Mouse (Mus musculus) CH12F3 (cell line): Measurements from ENCODE around the gene Bckdhb.

Experiments
- in situ Hi-C: fragments of 300-500 bp; cut with MboI; formaldehyde crosslinking; loops from 2 replicates; pipeline ENCODE4 v1.14.3; 2020; ENCODE audit warnings: low sequenced_read_pairs

The Bckdhb gene

GRCm38 (mm10) chr9:84094111-84094510 lies 169.2 kb downstream of the Bckdhb start:
- in situ Hi-C loops = no loop called here

- in situ Hi-C loops = no loop called here
Measured at GRCm38 (mm10) chr9:84096484-84097015, 171.6 kb downstream of the Bckdhb start.

DNA sequence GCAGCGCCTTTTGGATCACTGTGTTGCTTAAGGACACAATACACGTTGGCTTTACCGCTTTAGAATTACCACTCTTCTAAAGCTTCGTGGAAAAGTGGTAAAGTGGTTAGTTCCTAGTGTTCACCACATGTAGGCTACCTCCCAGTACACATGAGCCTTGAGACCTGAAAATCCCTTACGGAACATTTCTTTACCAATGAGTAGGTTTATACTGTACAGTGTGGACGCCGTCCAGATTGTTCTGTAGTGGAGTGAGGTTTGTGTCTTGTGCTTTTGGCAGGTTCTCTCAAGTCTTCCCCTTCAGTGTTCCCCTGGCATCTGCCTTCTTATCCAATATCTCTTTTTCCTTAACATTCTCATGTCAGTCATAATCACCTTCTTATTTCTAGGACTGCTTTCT lies 178.4 kb downstream of the Bckdhb start:
- in situ Hi-C loops = no loop called here

DNA sequence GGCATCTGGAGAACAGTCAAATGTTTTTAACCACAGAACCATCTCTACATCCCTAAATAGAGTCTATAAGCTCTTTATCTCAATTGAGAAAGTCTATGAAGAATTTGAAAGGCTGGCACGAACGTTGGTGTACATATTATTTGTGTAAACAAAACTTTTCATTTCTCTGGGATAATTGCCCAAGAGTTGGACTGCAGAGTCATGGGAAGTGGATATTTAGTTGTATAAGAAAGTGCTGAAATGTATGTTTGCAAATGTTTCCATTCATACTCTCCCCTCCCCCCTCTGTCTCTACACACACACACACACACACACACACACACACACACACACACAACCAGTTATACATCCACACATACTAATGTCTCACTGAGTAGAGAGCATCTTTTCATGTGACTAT lies 181.5 kb downstream of the Bckdhb start:
- in situ Hi-C loops = no loop called here

GRCm38 (mm10) chr9:84107045-84107813 lies 182.3 kb downstream of the Bckdhb start:
- in situ Hi-C loops = no loop called here

GRCm38 (mm10) chr9:84108534-84108933 lies 183.6 kb downstream of the Bckdhb start:
- in situ Hi-C loops = no loop called here

- in situ Hi-C loops = no loop called here
Measured at GRCm38 (mm10) chr9:84109777-84110478, 185.0 kb downstream of the Bckdhb start.

DNA sequence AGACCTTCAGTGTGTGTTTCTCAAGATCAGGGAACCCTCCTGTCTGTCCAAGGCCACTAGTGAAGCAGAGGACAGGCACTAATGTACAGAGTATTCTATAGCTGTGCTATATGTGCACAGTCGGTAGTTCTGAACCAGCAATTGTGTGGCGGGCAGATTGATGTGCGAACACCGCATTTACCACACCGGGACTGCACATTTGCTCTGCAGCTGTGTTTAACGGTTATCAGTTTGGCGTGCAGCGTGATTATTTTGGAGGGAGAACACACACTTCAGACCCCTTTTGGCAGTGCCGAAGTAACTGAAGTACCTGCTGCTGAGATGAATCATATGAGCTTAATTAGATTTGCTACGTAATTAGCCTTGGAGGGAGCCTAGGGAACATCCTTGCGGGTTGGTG lies 185.7 kb downstream of the Bckdhb start:
- in situ Hi-C loops = no loop called here

GRCm38 (mm10) chr9:84112319-84112718 lies 187.4 kb downstream of the Bckdhb start:
- in situ Hi-C loops = no loop called here

- in situ Hi-C loops = no loop called here
Measured at GRCm38 (mm10) chr9:84112842-84113568, 188.1 kb downstream of the Bckdhb start.

DNA sequence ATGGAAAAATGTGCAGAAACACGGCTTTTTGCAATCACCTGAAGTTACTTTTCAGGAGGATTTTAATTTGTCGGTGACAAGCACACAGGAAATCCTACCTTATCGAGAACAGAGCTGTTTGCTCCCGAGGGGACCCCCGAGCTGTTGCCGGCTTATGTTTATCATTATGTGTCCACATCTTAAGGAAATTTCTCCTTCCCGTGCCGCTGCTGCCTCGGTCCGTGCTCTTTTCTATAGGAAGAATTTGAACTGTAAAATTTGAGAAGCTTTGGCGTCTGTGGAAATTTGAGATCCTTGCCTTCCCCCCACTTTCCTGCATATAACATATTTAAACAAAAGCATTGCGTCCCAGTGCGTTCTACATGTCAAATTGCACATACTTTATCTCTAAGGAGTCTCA lies 189.3 kb downstream of the Bckdhb start:
- in situ Hi-C loops = no loop called here

DNA sequence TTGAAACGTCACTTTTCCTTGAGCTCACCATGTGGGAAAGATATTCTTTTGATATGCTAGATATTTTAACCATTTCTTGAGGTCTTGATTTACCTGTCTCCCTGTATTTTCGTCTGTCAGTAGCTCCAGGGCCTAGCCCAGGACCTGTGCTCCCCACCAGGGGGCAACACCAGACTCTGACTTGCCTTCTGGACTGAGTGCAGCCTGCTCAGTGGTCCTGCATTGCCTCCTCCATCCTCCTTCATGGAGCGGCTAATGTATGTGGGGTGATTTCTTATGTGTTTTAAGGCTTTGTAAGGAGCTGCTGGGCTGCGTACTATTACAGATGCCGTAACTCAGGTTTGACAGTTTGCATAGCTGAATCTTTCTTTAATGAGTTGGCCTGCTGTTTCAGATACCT lies 192.4 kb downstream of the Bckdhb start:
- in situ Hi-C loops = no loop called here

DNA sequence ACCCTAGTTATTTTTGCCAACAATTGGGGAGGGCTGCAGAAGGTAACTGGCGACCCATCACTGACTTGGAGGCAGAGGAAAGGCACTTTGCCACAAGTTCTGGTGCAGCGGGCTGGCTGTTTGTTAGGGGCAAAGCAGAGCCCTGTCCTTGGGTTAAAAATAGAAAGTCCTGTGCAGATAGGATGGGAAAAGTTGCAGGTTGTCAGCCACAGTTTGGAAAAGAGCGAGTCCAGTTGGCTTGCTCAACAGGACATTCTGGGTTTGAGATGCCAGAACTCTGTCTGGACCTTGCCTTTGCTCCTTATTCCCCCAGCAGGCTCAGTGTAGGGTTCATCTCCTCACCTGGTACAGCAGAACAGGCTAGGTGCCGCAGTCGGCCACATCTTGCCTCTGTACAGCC lies 200.1 kb downstream of the Bckdhb start:
- in situ Hi-C loops = no loop called here

DNA sequence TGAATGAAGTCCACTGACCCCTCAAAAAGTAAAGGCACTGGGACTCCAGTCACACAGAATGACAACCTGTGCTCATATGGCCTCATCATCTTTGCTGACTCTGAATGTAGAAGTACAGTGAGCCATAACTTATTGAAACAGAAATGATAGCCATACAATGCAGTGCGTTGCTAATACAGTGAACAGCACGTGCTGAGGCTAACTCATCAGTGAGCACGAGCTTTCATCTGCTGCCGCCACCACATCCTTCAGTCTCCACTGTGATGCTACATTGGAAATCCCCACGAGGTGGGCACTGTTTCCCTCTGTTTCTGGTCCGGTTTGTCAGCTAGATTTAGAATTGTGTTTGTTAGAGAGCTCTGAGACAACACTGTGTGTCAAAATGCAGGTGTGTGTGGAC lies 205.4 kb downstream of the Bckdhb start:
- in situ Hi-C loops = no loop called here

GRCm38 (mm10) chr9:84135062-84135461 lies 210.1 kb downstream of the Bckdhb start:
- in situ Hi-C loops = no loop called here

- in situ Hi-C loops = no loop called here
Measured at GRCm38 (mm10) chr9:84137192-84137591, 212.2 kb downstream of the Bckdhb start.

- in situ Hi-C loops = no loop called here
Measured at GRCm38 (mm10) chr9:84148124-84148523, 223.2 kb downstream of the Bckdhb start.
